Mouse (Mus musculus) heart, postnatal 0 days (tissue): ENCODE data around the gene Adrb1. TPM values are rescaled to one million over a fixed set of nuclear protein-coding genes. Genes with fewer than 3 reads are reported as not detected.

Experiments used
- ATAC-seq: fragments of 200-750 bp; cut with Nextera tagmentation; 2 replicates; pipeline ENCODE4 v1.8.0; 2017; ENCODE audit warnings: low read depth, moderate number of reproducible peaks, moderate library complexity; ENCODE audit not compliant: insufficient read depth
- DNase-seq: peaks from one replicate; pipeline ENCODE4 v3.0.0-alpha.2; 2016; ENCODE audit warnings: low spot score
- H3K27ac ChIP-seq: fragments of 300-500 bp; sonication (generic); 2 replicates; pipeline ENCODE4 v1.5.1; 2014; ENCODE audit warnings: low read depth, mild to moderate bottlenecking
- H3K27me3 ChIP-seq: fragments of 300-500 bp; sonication (generic); 2 replicates; pipeline ENCODE4 v1.6.1; 2014; ENCODE audit warnings: low read length, mixed read lengths; ENCODE audit not compliant: control insufficient read depth, insufficient read depth
- H3K36me3 ChIP-seq: fragments of 300-500 bp; sonication (generic); replicated peaks from 2 replicates; pipeline ENCODE4 v1.6.1; 2014; ENCODE audit warnings: low read length, mixed read lengths; ENCODE audit not compliant: control insufficient read depth, insufficient read depth
- H3K4me1 ChIP-seq: fragments of 300-500 bp; sonication (generic); 2 replicates; pipeline ENCODE4 v1.6.1; 2014; ENCODE audit warnings: antibody characterized with exemption; ENCODE audit not compliant: control insufficient read depth, insufficient read depth
- H3K4me2 ChIP-seq: fragments of 300-500 bp; sonication (generic); 2 replicates; pipeline ENCODE4 v1.6.1; 2014; ENCODE audit warnings: low read depth, mild to moderate bottlenecking, low read length, moderate library complexity
- H3K4me3 ChIP-seq: fragments of 300-500 bp; sonication (generic); 2 replicates; pipeline ENCODE4 v1.5.1; 2014; ENCODE audit warnings: low read depth, low read length
- H3K9ac ChIP-seq: fragments of 300-500 bp; sonication (generic); replicated peaks from 2 replicates; pipeline ENCODE4 v1.6.1; 2014; ENCODE audit warnings: low read depth, low read length, mixed read lengths
- H3K9me3 ChIP-seq: fragments of 300-500 bp; sonication (generic); replicated peaks from 2 replicates; pipeline ENCODE4 v1.6.1; 2016; ENCODE audit warnings: low read length; ENCODE audit not compliant: control insufficient read depth
- CTCF ChIP-seq: IDR thresholded peaks from 2 replicates; pipeline ENCODE4 v1.5.1; 2016; ENCODE audit warnings: antibody characterized with exemption, control low read depth, low read depth
- EP300 ChIP-seq: IDR thresholded peaks from 2 replicates; pipeline ENCODE4 v1.6.1; 2016; ENCODE audit warnings: antibody characterized with exemption, low read depth
- WGBS: fragments of 180-500 bp; shearing (Covaris S2); extraction: QIAGEN DNeasy Blood & Tissue Kit; methylation state at CpG from one replicate; pipeline ENCODE4 v1.1.7; 2014; 5-methylcytosine and 5-hydroxymethylcytosine counted together
- polyA plus RNA-seq: library from polyadenylated mRNA; unstranded; fragments of >200 nt; fragmentation: Nextera tagmentation; extraction: Ambion mirVana; gene quantifications from 2 replicates; pipeline ENCODE4 v1.2.1, GENCODE M21; 2015
- total RNA-seq: library from RNA; depleted of rRNA; stranded (reverse); fragments of >200 nt; gene quantifications from 2 replicates; pipeline ENCODE4 v1.2.3, GENCODE M21; 2014; ENCODE audit warnings: low replicate concordance

The Adrb1 gene
- total and polyA plus RNA-seq, 2 experiments from 2014 or later, result 10.9 to 30.2 TPM

DNA sequence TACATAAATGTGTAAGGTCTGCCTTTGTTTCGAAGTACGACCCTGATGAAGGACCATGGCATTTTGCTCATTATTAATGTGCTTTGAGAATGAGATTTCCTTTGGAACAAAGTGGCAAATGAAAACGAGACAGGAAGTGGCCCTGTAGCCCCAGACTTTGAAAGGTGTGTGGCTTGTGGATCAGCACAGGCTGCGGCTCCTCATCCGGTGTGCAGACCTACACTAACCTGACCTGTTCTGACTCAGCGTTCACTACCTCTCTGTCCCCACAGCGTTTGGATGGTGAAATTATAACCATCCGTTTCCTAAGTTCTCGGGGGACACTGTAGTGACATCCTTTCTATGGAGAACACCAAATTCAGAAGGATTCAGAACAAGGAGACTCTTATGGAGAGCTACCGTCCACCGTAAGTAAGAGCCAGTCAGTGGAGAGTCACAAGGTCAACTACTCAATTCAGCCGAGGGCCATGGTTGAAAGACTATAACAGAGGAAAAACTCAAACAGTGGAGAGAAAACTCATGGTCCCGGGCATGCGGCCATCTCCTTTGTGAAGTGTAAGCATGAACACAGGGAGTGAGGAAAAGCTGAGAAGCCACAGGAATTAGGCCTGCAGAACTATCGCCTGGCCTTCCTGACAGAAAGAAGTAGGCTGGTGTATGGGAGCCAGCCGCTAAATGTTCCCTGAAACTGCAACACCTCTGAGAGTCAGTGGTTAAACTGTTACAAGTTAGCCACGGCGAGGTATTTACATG lies 42.6 kb upstream of the Adrb1 start:
- Histone ChIP-seq H3K4me2 (no peak overlapping the region), H3K9ac (no peak overlapping the region), H3K4me3 (no peak overlapping the region), H3K27ac (peak overlapping the region; percentile 79), H3K36me3 (no peaks in the 10 kb centered on the region), H3K27me3 (no peaks in the 10 kb centered on the region), H3K9me3 (no peaks in the 10 kb centered on the region), H3K4me1 (peaks cover 55% of the 10 kb centered on the region)
- 62% methylated on average over 18 of the region's 18 CpGs for WGBS
- TF ChIP-seq EP300 (0 out of 2 replicates have a peak, but pooled peaks have one; percentile 13), CTCF (no peak)
- ATAC-seq (peak; percentile 7; the same call in 1 of the 2 replicates), DNase-seq (no peak)

DNA sequence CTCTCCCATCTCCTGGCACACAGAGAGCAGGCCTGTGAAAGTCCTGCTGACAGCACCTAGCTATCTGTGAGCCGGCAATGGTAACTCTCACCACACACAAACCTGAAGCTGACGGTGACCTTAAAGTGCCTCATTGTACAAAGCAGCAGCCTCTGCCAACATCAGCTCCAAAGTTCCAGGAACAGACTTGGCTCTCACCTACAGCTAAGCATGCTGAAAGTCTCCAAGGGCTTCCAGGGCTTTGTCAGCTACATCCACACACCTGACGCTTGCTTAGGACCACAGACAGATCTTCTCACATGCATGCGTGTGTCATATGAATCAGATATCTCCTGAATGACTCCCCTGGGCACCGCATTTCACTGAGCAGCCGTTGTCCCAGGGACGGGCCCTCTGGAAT lies 42.0 kb upstream of the Adrb1 start:
- Histone ChIP-seq H3K27me3 (no peaks in the 10 kb centered on the region), H3K9me3 (no peaks in the 10 kb centered on the region), H3K9ac (no peak overlapping the region), H3K4me2 (no peak overlapping the region), H3K4me3 (no peak overlapping the region), H3K27ac (peak overlapping the region; percentile 79), H3K4me1 (peaks cover 55% of the 10 kb centered on the region), H3K36me3 (no peaks in the 10 kb centered on the region)
- DNase-seq (peak; percentile 75), ATAC-seq (peak; percentile 62)
- WGBS, result 16% methylated on average over 7 of the region's 7 CpGs
- TF ChIP-seq EP300 (no peak), CTCF (no peak)

DNA sequence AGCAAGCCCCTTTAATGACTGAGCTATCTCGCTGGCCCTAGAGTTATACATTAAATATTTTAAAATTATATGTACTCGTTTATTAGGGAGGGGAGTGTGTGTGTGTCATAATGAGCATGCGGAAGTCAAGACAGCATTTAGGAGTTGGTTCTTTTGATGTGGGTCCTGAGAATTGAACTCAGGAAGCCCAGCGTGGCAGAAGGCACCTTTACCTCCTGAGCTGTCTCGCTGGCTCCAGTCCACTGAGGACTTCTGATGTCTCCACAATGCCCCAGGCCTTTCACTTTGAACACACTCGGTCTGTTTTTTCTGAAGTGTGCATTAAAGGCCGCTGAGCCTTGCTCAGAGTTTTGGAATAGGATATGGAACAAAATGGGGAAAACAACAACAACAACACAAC lies 39.7 kb upstream of the Adrb1 start:
- no peak overlapping the region for H3K4me2 ChIP-seq
- H3K4me1 ChIP-seq, result peaks cover 45% of the 10 kb centered on the region
- H3K36me3 ChIP-seq, result no peaks in the 10 kb centered on the region
- no peak overlapping the region for H3K9ac ChIP-seq
- no peak for DNase-seq
- H3K4me3 ChIP-seq, result no peak overlapping the region
- H3K27me3 ChIP-seq, result no peaks in the 10 kb centered on the region
- H3K9me3 ChIP-seq, result no peaks in the 10 kb centered on the region
- TF ChIP-seq EP300 (no peak), CTCF (no peak)
- H3K27ac ChIP-seq, result no peak overlapping the region
- ATAC-seq, result no peak
- 89% methylated on average over 7 of the region's 7 CpGs for WGBS

DNA sequence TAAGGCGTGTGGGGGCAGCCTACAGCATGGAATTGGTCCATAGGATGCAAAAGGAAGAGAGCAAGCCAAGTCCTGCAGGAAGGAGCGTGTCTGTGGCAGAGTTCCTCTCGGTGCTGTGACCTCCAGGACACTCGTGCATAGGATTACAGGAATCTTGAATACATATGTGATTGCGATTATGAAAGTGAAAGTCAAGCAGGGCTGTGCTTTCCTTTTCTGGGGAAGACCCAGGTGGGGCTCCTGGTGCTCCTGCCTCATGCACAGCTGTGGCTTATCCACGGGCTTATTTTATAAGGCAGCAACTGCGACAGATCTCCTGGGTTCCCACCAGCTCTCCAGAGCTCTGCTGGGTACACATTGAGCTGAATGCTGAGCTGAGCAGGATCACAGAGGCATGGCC lies 39.2 kb upstream of the Adrb1 start:
- Histone ChIP-seq H3K36me3 (no peaks in the 10 kb centered on the region), H3K9ac (no peak overlapping the region), H3K9me3 (no peaks in the 10 kb centered on the region), H3K4me2 (no peak overlapping the region; the same call in 1 of the 2 replicates), H3K27me3 (no peaks in the 10 kb centered on the region), H3K27ac (no peak overlapping the region), H3K4me1 (peaks cover 41% of the 10 kb centered on the region), H3K4me3 (no peak overlapping the region)
- WGBS, result 64% methylated on average over 7 of the region's 7 CpGs
- no peak for ATAC-seq
- TF ChIP-seq CTCF, result no peak
- no peak for DNase-seq

DNA sequence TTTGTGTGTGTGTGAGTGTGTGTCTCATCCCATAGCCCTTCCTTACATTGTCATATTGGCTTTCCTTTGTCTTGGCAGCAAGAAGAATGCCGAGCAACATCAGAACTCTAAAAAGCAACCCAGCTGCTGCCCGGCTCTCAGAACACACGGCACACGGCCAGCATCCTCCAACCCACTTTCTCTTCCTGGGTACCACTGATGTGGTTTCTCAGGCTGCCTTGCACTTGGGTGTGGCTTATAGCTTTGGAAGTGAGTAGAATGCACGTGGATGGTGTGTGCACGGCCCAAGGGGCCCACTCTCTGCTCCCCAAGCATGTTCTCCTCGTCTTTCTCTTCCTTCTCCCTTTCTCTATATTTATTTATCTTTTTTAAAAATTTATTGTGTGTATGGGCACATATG lies 36.5 kb upstream of the Adrb1 start:
- H3K36me3 ChIP-seq, result no peaks in the 10 kb centered on the region
- no peak overlapping the region for H3K4me2 ChIP-seq
- H3K4me1 ChIP-seq, result peaks cover 30% of the 10 kb centered on the region; the same call in 1 of the 2 replicates
- H3K27me3 ChIP-seq, result no peaks in the 10 kb centered on the region
- H3K9me3 ChIP-seq, result no peaks in the 10 kb centered on the region
- no peak overlapping the region for H3K27ac ChIP-seq
- ATAC-seq (no peak), DNase-seq (no peak)
- no peak overlapping the region for H3K4me3 ChIP-seq
- WGBS, result 73% methylated on average over 7 of the region's 7 CpGs
- TF ChIP-seq EP300, result no peak
- no peak for TF ChIP-seq CTCF
- no peak overlapping the region for H3K9ac ChIP-seq

DNA sequence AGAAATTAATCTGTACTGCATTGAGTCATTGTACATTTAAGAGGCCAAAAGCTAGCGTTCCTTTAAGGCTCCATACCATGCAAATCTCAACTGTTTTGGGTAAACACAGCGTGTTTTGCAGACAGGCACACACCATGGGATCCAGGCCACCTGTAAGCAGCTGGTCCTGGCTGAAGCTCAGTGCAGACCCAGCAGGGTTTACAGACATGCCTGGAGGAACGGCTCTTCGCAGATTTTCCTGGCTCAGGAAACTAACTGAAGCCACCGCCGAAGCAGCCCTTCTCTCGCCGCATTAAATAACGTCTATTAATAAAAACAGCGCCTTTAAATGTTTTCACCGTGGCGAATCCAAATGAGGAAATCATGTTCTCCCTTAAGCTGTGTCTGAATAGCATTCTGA lies 35.8 kb upstream of the Adrb1 start:
- Histone ChIP-seq H3K27me3 (no peaks in the 10 kb centered on the region), H3K4me1 (peaks cover 23% of the 10 kb centered on the region; the same call in 1 of the 2 replicates), H3K9me3 (no peaks in the 10 kb centered on the region), H3K4me2 (no peak overlapping the region), H3K9ac (no peak overlapping the region), H3K4me3 (no peak overlapping the region), H3K36me3 (no peaks in the 10 kb centered on the region), H3K27ac (no peak overlapping the region; the same call in 1 of the 2 replicates)
- no peak for DNase-seq
- no peak for ATAC-seq
- WGBS, result 78% methylated on average over 12 of the region's 12 CpGs
- TF ChIP-seq CTCF, result no peak
- no peak for TF ChIP-seq EP300
